Mouse (Mus musculus) left cerebral cortex, adult 2 months (tissue): ENCODE data around the gene Retreg1. TPM values are rescaled to one million over a fixed set of nuclear protein-coding genes. Genes with fewer than 3 reads are reported as not detected.
A peak's percentile ranks its signal among the peaks of the same experiment; 100 is the strongest.
"Not testable (repeated sequence)": the region's sequence is repeated elsewhere in the genome, so short reads cannot be mapped to it uniquely, and the experiment has no call there.

ENCODE experiments used
- DNase-seq, 2 experiments: peaks; one replicate each; pipeline ENCODE4 v3.0.0; 2021 to 2022; ENCODE audit warnings: low spot score in 2 of 2, mixed read lengths in 1 of 2; ENCODE audit errors: extremely low spot score in 1 of 2
- H3K27ac ChIP-seq: fragments of 200-600 bp; 2 replicates; pipeline ENCODE4 v1.8.1; 2022
- H3K4me3 ChIP-seq: fragments of 200-600 bp; 2 replicates; pipeline ENCODE4 v1.8.1; 2022
- CTCF ChIP-seq: fragments of 200-600 bp; IDR thresholded peaks from 2 replicates; pipeline ENCODE4 v1.8.1; 2022; ENCODE audit warnings: antibody characterized with exemption, mild to moderate bottlenecking, moderate library complexity
- intact Hi-C: fragments of 180-260 bp; cut with DNase I; formaldehyde crosslinking; loops from one replicate; pipeline ENCODE4 v1.15.1; 2025
- microRNA-seq, 2 experiments: library from miRNA; unstranded; fragments of <30 nt; microRNA quantifications; one replicate each; pipeline ENCODE4 v1.2.0; 2021
- total RNA-seq, 2 experiments: library from RNA; stranded (reverse); gene quantifications; 2 replicates each; pipeline ENCODE4 v1.2.3; 2021

The Retreg1 gene
- total RNA-seq, 2 experiments from 2014 or later = 32.8 to 32.9 TPM

DNA sequence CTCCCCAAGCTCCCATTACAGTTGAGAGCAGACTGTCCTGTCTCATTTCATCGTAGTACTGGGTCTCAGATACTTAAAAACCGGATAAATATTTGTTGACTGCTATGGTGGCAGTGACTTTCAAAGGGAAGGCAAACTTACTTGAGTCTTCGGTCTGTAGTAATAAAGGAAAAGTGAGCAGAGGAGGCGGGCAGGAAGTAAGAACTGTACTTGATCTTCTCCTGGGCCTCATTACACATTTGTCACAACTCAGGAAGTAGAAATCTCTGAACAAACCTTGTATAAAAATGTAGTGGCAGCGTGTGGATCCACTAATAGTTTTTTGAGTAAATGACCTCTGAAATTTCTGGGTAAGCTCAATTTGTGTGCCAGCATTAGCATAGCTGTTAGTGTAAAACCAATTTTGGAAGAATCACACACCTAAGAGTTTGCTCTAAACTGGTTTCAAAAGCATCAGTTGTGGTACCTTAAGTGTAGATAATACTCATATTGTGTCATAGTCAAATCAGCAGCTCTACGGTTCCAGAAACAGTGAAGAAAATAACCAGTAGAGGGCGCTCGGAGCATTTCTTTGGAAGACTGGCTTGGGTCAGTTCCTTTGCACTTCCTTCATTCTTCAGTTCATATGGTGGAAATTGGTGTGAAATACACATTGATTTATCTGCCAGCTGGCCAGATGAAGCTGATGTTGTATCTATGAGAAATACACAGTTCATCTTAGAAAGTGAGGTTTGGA is 150.2 kb downstream of the Retreg1 start:
- Histone ChIP-seq H3K27ac (no peak overlapping the region), H3K4me3 (no peak overlapping the region)
- intact Hi-C loops = loop anchor here (1.0 to 10.0 kb wide), 4 partner anchors 334 to 1242 kb away; no protein-coding TSS in a partner anchor
- DNase-seq = peak; percentile 51 to 60
- peak; percentile 81 for TF ChIP-seq CTCF

DNA sequence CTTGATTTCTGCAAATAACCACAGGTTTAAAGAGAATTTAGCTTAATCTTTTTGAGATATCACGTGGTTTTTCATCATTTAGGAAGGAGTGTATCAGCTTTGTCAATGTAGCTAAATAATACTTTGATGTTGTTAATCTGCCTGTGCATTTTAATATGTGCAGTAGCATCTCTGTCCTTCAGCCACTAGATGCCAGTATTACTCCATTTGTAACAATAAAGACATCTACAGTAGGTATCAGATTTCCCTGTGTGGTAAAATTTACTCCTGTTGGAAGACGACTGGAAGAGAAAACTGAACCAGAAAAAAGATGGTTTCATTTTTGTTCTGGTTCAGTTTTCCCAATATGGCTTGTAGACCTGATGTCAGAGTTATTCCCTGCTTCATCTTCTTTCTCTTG is 152.5 kb downstream of the Retreg1 start:
- no peak overlapping the region for H3K4me3 ChIP-seq
- DNase-seq = no peak
- intact Hi-C loops = loop anchor here (5.0 to 10.0 kb wide), 4 partner anchors 312 to 1239 kb away; partner anchors contain the start of gene March11
- TF ChIP-seq CTCF = peak; percentile 82
- no peak overlapping the region for H3K27ac ChIP-seq

DNA sequence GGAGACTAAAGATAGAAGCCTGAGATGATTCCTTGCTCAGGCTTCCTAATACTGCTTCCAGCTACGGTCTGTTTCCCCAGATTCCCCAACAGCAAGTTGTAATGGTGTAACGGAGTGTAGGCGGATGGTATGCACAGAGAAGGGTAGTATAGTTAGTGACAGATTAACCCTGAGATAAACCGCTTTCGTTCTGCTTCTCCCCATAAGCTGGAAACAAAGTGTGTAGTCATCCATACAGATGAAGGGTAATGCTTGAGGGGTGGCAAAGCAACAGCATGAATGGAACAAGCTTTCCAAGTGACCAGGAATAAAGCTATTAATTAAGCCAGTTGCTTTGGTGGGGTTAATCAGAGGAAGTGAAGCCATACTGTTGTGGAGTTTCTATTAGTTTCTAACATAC is 156.6 kb downstream of the Retreg1 start:
- not testable (repeated sequence) for DNase-seq, H3K4me3 ChIP-seq, H3K27ac ChIP-seq
- intact Hi-C loops = loop anchor here (5.0 to 10.0 kb wide), 4 partner anchors 308 to 1235 kb away; partner anchors contain the start of gene March11

DNA sequence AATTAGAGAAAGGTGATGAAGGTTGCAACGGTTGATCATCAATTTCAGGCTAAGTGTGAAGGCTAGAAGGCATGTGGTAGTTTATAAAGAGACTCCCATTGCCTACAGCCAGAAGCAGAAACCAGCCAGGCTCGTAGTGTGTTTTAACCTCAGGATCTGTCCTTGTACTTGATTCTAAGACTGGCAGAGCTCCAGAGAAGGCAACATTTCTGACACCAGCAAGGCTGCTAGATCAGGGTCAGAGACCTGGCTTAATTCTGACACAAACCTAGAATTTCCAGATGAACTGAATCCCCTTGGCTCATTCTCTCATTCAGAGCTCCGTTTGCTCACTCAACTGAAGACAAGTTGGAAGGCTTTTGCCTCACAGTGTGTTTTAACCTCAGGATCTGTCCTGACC is 165.6 kb downstream of the Retreg1 start:
- no peak for TF ChIP-seq CTCF
- no peak for DNase-seq
- intact Hi-C loops = no loop called here
- H3K4me3 ChIP-seq = no peak overlapping the region
- no peak overlapping the region for H3K27ac ChIP-seq

DNA sequence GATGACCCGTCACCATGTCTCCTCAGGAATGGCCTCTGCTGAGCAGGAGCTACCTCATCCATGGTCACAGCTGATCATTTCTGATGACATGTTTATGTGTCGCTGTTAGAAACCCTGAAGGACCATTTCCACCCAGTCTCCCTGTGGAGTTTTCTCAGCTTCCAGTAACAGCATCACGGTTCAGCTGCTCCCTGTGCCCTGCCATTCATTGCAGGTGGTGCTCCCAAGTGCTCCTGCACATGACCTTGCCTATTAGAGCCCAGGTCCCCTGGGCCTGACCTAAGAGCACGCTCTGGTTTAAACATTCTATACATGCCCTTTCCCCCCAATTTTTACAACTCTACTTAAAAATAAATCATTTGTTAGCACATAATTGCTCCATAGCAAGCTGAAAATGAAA is 169.9 kb downstream of the Retreg1 start:
- DNase-seq = no peak
- no peak for TF ChIP-seq CTCF
- intact Hi-C loops = no loop called here
- Histone ChIP-seq H3K27ac (no peak overlapping the region), H3K4me3 (no peak overlapping the region)

DNA sequence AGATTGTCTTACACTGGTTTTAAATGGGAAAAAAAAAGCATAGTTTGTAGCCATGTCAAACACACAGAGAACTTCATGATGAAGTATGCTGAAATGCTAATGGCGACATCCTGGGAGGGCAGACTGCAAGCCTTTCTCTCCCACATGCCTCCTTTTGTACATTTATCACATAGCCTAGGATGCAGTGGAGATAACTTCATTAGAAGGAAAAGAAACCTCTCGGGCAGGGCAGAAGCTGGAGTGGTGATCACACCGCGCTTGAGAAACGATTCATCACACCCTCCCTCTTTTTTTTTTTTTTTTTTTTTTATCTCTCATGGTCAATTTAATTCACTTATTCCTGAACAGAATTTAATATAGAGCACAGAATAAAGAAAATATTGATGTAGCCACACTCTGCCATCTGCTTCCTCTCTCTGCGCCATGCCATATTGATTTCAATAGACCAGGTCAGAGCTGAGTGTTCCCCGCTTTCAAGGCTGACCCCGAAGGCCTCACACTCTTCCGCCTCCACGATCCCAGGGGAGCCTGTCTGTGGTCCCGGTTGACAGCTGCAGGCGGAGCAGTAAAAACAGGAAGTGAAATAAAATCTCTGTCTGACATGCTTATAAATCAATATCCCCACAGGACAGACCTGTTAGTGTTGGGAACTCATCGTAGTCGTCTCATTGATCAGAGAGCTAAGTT is 173.1 kb downstream of the Retreg1 start:
- intact Hi-C loops = no loop called here
- no peak for TF ChIP-seq CTCF
- H3K27ac ChIP-seq = no peak overlapping the region

DNA sequence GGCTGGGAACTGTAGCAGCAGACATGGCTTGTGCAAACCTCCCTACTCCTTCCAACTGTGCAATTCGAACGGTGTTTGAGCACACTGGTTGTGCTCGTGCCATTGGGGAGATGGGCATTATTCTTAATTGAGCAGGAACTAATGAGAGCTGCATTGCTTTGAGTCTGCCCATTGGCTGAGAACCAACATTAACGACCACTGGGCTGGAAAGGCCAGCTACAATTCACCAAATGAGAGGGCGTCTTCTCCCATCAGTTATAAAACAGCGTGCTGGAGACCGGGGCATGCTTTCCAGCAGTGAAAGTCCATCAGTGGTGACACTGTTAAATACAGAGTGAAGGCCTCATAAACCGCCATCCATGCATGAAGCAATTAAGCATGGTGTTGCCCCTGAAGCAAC is 178.7 kb downstream of the Retreg1 start:
- intact Hi-C loops = no loop called here
- no peak overlapping the region for H3K27ac ChIP-seq
- H3K4me3 ChIP-seq = no peak overlapping the region
- no peak for TF ChIP-seq CTCF
- no peak for DNase-seq

More for the DNA sequence above, 173.1 kb downstream of the Retreg1 start:
- no peak overlapping the region for H3K4me3 ChIP-seq
- no peak for DNase-seq

DNA sequence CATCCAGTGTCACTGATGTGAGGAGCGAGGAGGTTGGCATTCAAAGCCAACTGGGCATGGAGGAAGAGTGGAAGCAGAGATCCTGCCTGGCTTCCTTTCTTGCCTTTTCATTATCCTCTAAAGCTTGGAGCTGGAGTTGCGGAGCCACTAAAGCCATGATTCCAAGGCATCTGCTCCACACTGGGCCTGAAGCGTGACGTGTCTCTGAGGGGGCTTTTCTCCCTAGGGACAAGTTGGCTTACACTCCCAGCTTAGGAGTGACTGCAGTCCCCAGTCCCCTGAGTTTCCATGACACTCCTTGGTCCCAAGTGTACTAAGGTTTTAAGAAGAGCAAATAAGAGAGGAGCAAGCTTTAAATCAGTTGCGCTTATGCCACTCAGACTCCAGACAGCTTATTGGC is 179.7 kb downstream of the Retreg1 start:
- Histone ChIP-seq H3K4me3 (no peak overlapping the region), H3K27ac (no peak overlapping the region)
- intact Hi-C loops = no loop called here
- DNase-seq = no peak
- TF ChIP-seq CTCF = no peak

Small RNA genes within 50 kb of the gene (microRNA-seq; reads per million reads assigned to microRNA genes)
- 0 to 0.48 reads per million in 2 experiments for gene Mir7212

Other genes starting within 250 kb of the Retreg1 start
- 10 to 100 TPM; 42.1 to 46.9 TPM for gene Myo10, start 220.7 kb upstream of the Retreg1 start, total RNA-seq
- 10 to 100 TPM; 47.7 to 52.4 TPM for gene Zfp622, start 141.2 kb downstream of the Retreg1 start, total RNA-seq